Mouse (Mus musculus) kidney, adult 2 months (tissue): ENCODE data around the gene Man1a.

ENCODE experiments used
- CTCF ChIP-seq: fragments of 200-500 bp; conservative IDR thresholded peaks from 2 replicates; pipeline ENCODE4 v1.5.1; 2011; ENCODE audit warnings: low read depth, mild to moderate bottlenecking, control low read depth, low read length, moderate library complexity, mixed read lengths; ENCODE audit not compliant: insufficient read depth, insufficient read length
- POLR2A ChIP-seq: fragments of 200-500 bp; IDR thresholded peaks from one replicate; pipeline ENCODE4 v1.6.1; 2011; ENCODE audit warnings: low read depth, low read length, control low read depth

DNA sequence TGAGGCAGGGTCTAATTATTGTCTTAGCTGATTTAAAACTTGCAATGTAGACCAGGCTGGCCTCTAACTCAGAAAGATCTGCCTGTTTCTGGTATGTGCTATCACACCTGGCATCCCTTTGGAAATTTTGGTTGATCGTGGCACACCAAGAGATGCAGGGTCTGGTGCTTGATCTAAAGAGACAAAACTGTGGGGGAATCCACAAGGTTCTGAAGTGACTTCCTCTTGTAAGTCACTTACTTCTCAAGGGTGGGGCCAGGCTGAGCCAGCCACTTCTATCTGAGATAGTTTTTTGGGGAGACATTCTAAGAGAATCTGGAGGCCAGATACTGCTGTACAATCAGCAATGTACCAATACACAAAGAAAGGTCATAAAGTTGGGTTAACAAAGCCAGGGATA, 40.8 kb downstream of the Man1a start:
- TF ChIP-seq POLR2A: no peak
- TF ChIP-seq CTCF: no peak
